ENCODE assay signal across 9 mouse cellular contexts in genomic region chr2:157287542-157287941, GRCm38 (mm10). TPM values are rescaled to one million over a fixed set of nuclear protein-coding genes. Genes with fewer than 3 reads are reported as not detected.
A peak's percentile ranks its signal among the peaks of the same experiment; 100 is the strongest.
DNase-seq lines count a peak whose midpoint lies in the region; ATAC-seq and TF ChIP-seq lines count a peak whose summit lies in the region.
"Had no signal": no experiment of that assay in that cellular context is flagged by ENCODE, and none has a peak within 500 bp of the region (broad histone marks: within the 10 kb centered on the region; RNA-seq: fewer than 3 reads in every experiment).

No protein-coding gene starts in this region.

- H3K9ac ChIP-seq in forebrain, embryonic 16.5 days (replicated peaks; ENCODE audit: low read depth, low read length) = no peak overlapping the region

- H3K27ac ChIP-seq in forebrain, embryonic 16.5 days (ENCODE audit: low read length) = no peak overlapping the region
- H3K27ac ChIP-seq in layer of hippocampus, adult 2 months = peak overlapping the region; percentile 19; the same call in 1 of the 2 replicates

- no peak overlapping the region for H3K4me2 ChIP-seq in forebrain, embryonic 16.5 days (ENCODE audit: low read length)

- peak; percentile 72; the same call in 1 of the 2 replicates for TF ChIP-seq CTCF in brain, embryonic 14.5 days (IDR thresholded peaks at IDR 0.05; ENCODE audit: borderline replicate concordance, extremely low read depth, insufficient read depth, insufficient read length)
- peak; percentile 91 for TF ChIP-seq CTCF in layer of hippocampus, adult 2 months (conservative IDR thresholded peaks at IDR 0.05)

- no peaks in the 10 kb centered on the region for H3K9me3 ChIP-seq in forebrain, embryonic 16.5 days (ENCODE audit: control insufficient read depth, low read length)

- peak; percentile 65; the same call in 1 of the 2 replicates for ATAC-seq in forebrain, embryonic 16.5 days
- peak; percentile 82 for ATAC-seq in megakaryocyte, adult 5-6 weeks (ENCODE audit: poor library complexity, severe bottlenecking)

- peak; percentile 24 for DNase-seq in gastrocnemius, postnatal 10 days
- DNase-seq in gastrocnemius, postnatal 4 days (ENCODE audit: low spot score in 2 of 2) = no peak
- DNase-seq in CD4-positive, CD25-positive, alpha-beta regulatory T cell, adult 2 months (ENCODE audit: low read depth, low spot score) = peak; percentile 75
- DNase-seq in brain, embryonic 14.5 days (ENCODE audit: low read depth) = peak; percentile 85
- DNase-seq in layer of hippocampus, adult 2 months (ENCODE audit: low spot score in 2 of 2) = peak; percentile 43 to 59
- DNase-seq in telencephalon, adult 2 months (ENCODE audit: low read depth, low spot score) = peak; percentile 36

- no peak overlapping the region for H3K4me3 ChIP-seq in forebrain, embryonic 16.5 days (replicated peaks; ENCODE audit: low read length)
- no peak overlapping the region for H3K4me3 ChIP-seq in layer of hippocampus, adult 2 months

- peaks cover 23% of the 10 kb centered on the region; the same call in 1 of the 2 replicates for H3K36me3 ChIP-seq in forebrain, embryonic 16.5 days (ENCODE audit: control insufficient read depth, insufficient read depth)

- H3K27me3 ChIP-seq in forebrain, embryonic 16.5 days (replicated peaks; ENCODE audit: control insufficient read depth, insufficient read depth, low read length) = no peaks in the 10 kb centered on the region

- no peaks in the 10 kb centered on the region for H3K4me1 ChIP-seq in forebrain, embryonic 16.5 days (replicated peaks; ENCODE audit: control insufficient read depth, insufficient read depth, low read length)

- 19% methylated on average over 3 of the region's 3 CpGs for WGBS in forebrain, embryonic 16.5 days

- TF ChIP-seq POLR2A in brain, embryonic 14.5 days (IDR thresholded peaks at IDR 0.05; ENCODE audit: borderline replicate concordance, extremely low read depth, insufficient read depth, insufficient read length, poor library complexity, severe bottlenecking) = no peak

RNA-seq across cellular contexts. Expression of gene Mroh8, which starts 8.2 kb away (rescaled TPM):
- under 1 TPM; 0.18 to 0.47 TPM for total RNA-seq in gastrocnemius, postnatal 10 days (2021)
- total RNA-seq in gastrocnemius, postnatal 4 days (2021) = under 1 TPM; 0.16 to 0.29 TPM
- polyA plus RNA-seq in brain, embryonic 14.5 days (2012; rRNA removed) = 0.34 and 0.38 TPM in 2 replicates
- polyA plus RNA-seq in forebrain, embryonic 16.5 days (2015; fragmentation: Nextera tagmentation; extraction: Ambion mirVana) = 0.20 and 0.30 TPM in 2 replicates
- 1 to 10 TPM in 1 of 2 experiments, under 1 TPM in 1; 0.61 to 1.2 TPM for total RNA-seq in layer of hippocampus, adult 2 months (2021)
- total RNA-seq in megakaryocyte, adult 5-6 weeks (2015) = 0.18 and 0.75 TPM in 2 replicates
- total RNA-seq in megakaryocyte, adult 5-6 weeks (2017) = 0.11 and 0.33 TPM in 2 replicates

RNA-seq across cellular contexts. Expression of gene Rpn2, which starts 8.7 kb away (rescaled TPM):
- 100 to 1,000 TPM in 1 of 2 experiments, 10 to 100 TPM in 1; 97.2 to 114 TPM for total RNA-seq in gastrocnemius, postnatal 10 days (2021)
- 100 to 1,000 TPM; 142 to 155 TPM for total RNA-seq in gastrocnemius, postnatal 4 days (2021)
- polyA plus RNA-seq in brain, embryonic 14.5 days (2012; rRNA removed) = 195 and 208 TPM in 2 replicates
- polyA plus RNA-seq in forebrain, embryonic 16.5 days (2015; fragmentation: Nextera tagmentation; extraction: Ambion mirVana) = 183 and 189 TPM in 2 replicates
- total RNA-seq in layer of hippocampus, adult 2 months (2021) = 100 to 1,000 TPM; 132 to 138 TPM
- 196 and 210 TPM in 2 replicates for total RNA-seq in megakaryocyte, adult 5-6 weeks (2015)
- 198 and 213 TPM in 2 replicates for total RNA-seq in megakaryocyte, adult 5-6 weeks (2017)

RNA-seq across cellular contexts. Expression of gene Ghrh, which starts 59.8 kb away (rescaled TPM):
- not detected for total RNA-seq in gastrocnemius, postnatal 10 days (2021)
- total RNA-seq in gastrocnemius, postnatal 4 days (2021) = not detected
- 2.1 and 2.8 TPM in 2 replicates for polyA plus RNA-seq in brain, embryonic 14.5 days (2012; rRNA removed)
- polyA plus RNA-seq in forebrain, embryonic 16.5 days (2015; fragmentation: Nextera tagmentation; extraction: Ambion mirVana) = 0.80 TPM in 1 of 2 replicates, not detected in the other
- not detected for total RNA-seq in layer of hippocampus, adult 2 months (2021)
- not detected in 2 replicates for total RNA-seq in megakaryocyte, adult 5-6 weeks (2015)
- not detected in 2 replicates for total RNA-seq in megakaryocyte, adult 5-6 weeks (2017)
- polyA plus RNA-seq: stomach, embryonic 14.5 days had no signal

Comparison
In these comparisons a context has a peak if more than half of its experiments do, and no peak if none do; other contexts are left out.
1. DNase-seq: peak in gastrocnemius, postnatal 10 days (single experiment), CD4-positive, CD25-positive, alpha-beta regulatory T cell, adult 2 months (single experiment), brain, embryonic 14.5 days (single experiment), layer of hippocampus, adult 2 months (2 of 2) and telencephalon, adult 2 months (single experiment); none in gastrocnemius, postnatal 4 days (0 of 2).